Mouse (Mus musculus) retina, postnatal 1 day (tissue): ENCODE data around the gene Letmd1.
A peak's percentile ranks its signal among the peaks of the same experiment; 100 is the strongest.
"Not testable (repeated sequence)": the region's sequence is repeated elsewhere in the genome, so short reads cannot be mapped to it uniquely, and the experiment has no call there.

Experiments used
- DNase-seq: peaks from one replicate; pipeline ENCODE4 v3.0.0-alpha.2; 2012

Letmd1 gene

DNA sequence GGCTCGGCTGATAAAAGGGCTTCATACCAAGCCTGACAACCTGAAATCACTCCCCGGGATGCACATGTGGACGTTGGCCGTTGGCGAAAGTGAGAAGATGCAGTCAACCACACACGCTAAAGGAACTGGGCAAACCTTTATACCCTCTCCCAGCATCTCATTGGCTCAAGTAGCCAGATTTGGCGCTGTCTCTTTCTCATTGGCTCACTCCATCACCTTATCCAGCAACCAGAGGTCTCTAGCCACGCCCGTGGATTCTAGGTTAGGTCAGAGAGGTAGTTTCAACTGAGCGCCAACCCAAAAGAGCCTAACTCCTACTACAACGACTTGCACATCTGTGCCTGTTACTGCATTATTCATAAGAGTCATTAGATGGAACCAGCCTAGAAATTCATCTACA lies 16.3 kb upstream of the Letmd1 start:
- no peak for DNase-seq

GRCm38 (mm10) chr15:100456356-100456991 lies 12.3 kb upstream of the Letmd1 start:
- DNase-seq: no peak

- DNase-seq: peak; percentile 88
These were observed 11.5 kb upstream of the Letmd1 start for GRCm38 (mm10) chr15:100457340-100457739.

- DNase-seq: peak; percentile 82
These were observed 10.8 kb upstream of the Letmd1 start for GRCm38 (mm10) chr15:100458055-100458454.

- peak; percentile 60 for DNase-seq
These were observed 7.9 kb upstream of the Letmd1 start for GRCm38 (mm10) chr15:100460942-100461341.

GRCm38 (mm10) chr15:100461646-100462045 lies 7.2 kb upstream of the Letmd1 start:
- DNase-seq: no peak

DNA sequence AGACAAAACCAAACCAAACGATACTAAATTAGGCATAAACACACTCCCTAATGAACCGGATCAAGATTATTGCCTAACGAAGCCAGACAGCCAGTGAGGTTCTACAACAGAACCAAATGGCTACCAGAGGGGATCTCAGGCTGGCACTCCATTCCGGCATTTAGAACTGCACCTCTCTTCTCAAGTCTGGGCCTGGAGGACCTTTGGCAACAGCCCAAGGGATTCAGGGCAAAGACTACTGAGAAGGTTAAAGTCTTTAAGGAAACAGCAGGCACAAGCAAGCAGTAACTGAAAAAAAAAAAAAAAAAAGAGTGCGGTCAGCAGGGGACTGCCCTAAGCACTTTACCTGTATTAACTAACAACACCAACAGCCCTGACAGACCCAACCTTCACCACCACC lies 6.7 kb upstream of the Letmd1 start:
- DNase-seq: peak; percentile 43

GRCm38 (mm10) chr15:100463712-100464111 lies 5.1 kb upstream of the Letmd1 start:
- peak; percentile 69 for DNase-seq

- no peak for DNase-seq
These were observed 3.4 kb upstream of the Letmd1 start for GRCm38 (mm10) chr15:100465432-100465831.

DNA sequence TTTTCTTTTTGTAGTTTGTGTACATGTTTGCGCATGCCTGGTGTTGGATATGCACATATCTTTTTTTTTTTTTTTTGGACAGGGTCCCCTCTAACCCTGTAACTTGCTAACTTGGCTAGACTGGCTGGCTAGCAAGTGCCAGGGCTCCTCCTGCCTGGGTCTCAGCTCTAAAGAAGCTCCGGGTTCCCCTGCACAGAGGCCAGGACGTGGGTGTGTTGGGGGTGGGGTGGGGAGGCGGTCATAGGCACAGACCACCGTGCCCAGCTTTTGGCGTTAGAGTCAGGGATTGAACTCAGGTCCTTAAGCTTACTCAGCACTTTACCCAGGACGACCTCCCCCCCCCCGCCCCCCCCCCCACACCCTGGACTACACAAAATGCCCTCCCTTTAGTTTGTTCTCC lies 1.1 kb upstream of the Letmd1 start:
- no peak for DNase-seq

DNA sequence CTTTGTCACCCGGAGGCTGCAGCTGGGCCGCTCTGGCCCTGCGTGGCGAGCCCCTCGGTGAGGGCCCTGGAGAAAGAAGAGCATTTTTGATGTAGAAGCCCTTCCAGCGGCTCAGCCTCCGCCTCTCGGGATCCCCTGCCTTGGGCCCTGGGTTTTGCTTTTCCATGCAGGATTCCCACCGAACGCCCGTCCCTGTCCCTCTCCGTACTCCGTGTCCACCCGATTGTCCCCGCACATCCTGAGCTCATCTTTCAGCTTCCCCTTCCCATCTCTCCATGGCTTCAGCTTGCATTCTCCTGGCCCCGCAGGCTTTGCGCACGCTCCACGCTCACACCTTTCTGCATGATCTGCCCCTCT lies 344 bp downstream of the Letmd1 start:
- no peak for DNase-seq

DNA sequence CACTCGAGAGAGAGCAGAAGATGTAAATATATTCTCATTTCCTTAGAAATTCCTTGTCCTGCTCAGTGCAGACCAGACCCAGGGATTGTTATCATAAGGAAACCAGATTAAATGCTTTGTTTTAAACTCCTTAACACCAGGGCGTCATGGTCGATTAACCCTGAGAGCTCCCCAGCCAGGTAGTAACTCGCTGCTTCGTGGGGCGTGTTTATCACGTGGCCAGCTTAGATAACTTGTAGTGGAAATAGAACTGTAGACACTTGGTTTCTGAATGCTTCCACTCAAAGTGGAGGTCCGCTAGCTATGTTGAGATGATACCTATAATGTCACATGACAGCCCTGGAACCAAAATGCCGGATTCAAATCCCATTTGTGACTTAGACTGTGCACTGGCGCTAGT lies 1.2 kb downstream of the Letmd1 start:
- no peak for DNase-seq

GRCm38 (mm10) chr15:100473926-100474503 lies 5.2 kb downstream of the Letmd1 start:
- no peak for DNase-seq

DNA sequence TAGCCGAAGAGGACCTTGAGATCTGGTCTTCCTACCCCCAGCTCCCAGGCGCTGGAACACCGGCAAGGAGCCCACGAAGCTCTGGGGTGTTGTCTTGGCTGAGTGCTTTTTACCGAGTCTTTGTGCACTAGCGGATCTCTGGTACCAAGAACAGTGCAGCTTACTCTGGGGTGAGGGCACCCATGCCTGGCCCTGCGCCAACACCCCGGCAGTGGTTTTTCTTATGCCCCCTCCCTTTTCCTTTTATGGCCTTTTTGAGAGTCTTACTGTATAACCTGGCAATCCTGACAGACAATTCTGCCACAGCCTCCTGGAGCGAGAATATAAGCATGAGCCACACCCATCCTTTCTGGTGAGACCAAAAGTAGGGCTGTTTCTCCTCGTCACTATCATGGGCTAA lies 9.5 kb downstream of the Letmd1 start:
- DNase-seq: no peak

GRCm38 (mm10) chr15:100478925-100479324 lies 10.1 kb downstream of the Letmd1 start:
- no peak for DNase-seq

DNA sequence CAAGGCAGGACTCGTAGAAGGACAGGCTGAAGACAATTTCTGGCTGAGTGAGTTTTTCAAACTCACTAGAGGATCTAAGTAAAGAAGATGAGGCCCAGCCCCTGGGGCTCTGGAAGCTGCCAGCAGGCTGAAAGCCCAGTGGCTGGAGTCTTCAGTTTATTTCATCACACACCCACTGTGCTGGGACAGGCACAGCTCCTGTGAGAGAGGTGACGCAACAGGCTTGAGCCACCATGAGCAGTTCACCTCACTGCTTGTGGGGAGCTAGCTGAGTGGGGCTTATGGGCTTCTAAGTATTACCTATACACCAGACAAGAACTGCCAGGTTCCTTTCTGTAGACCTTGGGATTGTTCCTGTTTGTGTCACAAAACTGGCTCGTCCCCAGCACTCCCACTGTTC lies 16.8 kb downstream of the Letmd1 start:
- no peak for DNase-seq

DNA sequence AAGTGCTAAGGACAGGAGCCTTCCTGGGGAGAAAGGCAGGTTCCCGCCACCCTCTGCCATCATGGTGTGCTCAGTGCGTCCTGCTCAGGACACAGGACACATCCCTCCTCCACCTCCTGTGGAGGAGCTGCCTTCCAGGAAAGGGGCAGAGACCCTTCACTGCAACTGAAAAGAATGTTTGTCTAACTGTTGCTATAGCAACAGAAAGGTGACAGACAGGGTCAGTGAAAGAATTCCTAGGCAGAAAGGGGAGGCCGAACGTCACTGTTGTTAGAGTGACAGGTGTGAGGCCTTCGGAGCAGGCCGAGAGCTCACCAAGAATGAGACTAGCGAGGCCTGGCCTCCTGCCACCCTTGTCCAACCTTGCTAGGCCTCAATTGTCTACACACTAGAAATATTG lies 17.6 kb downstream of the Letmd1 start:
- DNase-seq: no peak

- DNase-seq: no peak
These were observed 18.2 kb downstream of the Letmd1 start for GRCm38 (mm10) chr15:100487050-100487449.

DNA sequence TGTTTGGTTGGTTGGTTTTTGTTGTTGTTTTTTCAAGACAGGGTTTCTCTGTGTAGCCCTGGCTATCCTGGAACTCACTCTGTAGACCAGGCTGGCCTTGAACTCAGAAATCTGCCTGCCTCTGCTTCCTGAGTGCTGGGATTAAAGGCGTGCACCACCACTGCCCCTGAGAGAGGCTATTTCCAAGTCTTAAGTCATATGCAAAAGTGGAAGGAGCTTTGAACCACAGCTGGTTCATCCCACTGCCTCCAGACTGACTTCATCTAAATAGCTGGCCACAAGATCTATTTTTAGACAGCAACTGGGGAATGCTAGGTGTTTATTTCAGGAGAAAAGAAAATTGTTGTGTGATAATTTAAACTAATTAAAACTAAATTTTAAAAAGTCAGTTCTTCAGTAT lies 19.5 kb downstream of the Letmd1 start:
- DNase-seq: not testable (repeated sequence)

- no peak for DNase-seq
These were observed 20.4 kb downstream of the Letmd1 start for GRCm38 (mm10) chr15:100489263-100489662.

- DNase-seq: peak; percentile 25
These were observed 23.1 kb downstream of the Letmd1 start for GRCm38 (mm10) chr15:100491966-100492365.

- no peak for DNase-seq
These were observed 25.8 kb downstream of the Letmd1 start for GRCm38 (mm10) chr15:100494647-100495046.

GRCm38 (mm10) chr15:100495102-100495501 lies 26.3 kb downstream of the Letmd1 start, which contains the start of gene Csrnp2:
Csrnp2 (minus strand) TSS chr15:100495488.
- DNase-seq: peak; percentile 97

- DNase-seq: not testable (repeated sequence)
These were observed 30.7 kb downstream of the Letmd1 start for GRCm38 (mm10) chr15:100499506-100499905.
